24 mouse cellular contexts compared by ENCODE assay signal in the genomic region with DNA sequence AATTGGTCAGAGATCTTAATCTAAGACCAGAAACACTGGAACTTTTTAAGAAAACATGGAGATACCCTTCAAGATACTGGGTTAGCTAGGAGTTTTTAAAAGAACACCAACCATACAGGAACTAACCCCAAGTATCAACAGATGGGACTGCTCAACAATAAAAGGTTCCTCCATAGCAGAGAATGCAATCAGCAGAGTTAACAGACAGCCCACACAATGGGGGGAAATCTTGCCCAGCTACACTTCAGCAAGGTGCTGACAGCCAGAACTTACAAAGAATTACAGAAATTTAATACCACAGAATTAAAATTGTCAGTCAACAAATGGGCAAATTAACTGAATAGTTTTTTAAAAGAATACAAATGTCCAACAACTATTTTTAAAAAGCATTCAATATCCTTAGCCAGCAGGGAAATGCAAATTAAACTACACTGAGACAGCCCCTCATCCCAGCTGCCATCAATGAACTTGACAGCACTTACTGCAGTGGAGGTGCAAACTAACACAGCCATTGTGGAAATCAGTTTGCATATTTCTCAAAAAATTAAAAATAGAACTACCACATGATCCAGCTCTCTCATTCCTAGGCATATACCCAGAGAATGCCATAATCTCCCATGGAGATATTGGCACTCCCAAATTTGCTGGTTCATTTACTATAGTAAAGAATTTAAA. TPM values are rescaled to one million over a fixed set of nuclear protein-coding genes. Genes with fewer than 3 reads are reported as not detected.
DNase-seq lines count a peak whose midpoint lies in the region; ATAC-seq and TF ChIP-seq lines count a peak whose summit lies in the region.
"Had no signal": no experiment of that assay in that cellular context is flagged by ENCODE, and none has a peak within 500 bp of the region (broad histone marks: within the 10 kb centered on the region; RNA-seq: fewer than 3 reads in every experiment).

No protein-coding gene starts in this region.

- no peaks in the 10 kb centered on the region for H3K4me1 ChIP-seq in forebrain, embryonic 14.5 days (ENCODE audit: control insufficient read depth, insufficient read depth, low read length)
- H3K4me1 ChIP-seq in forebrain, embryonic 12.5 days: 0 out of 2 replicates have a peak, but pooled peaks cover 4% of the 10 kb centered on the region
- H3K4me1 ChIP-seq in CH12.LX (ENCODE audit: control insufficient read depth in 1 of 2, insufficient read depth in 2 of 2): peaks cover 0 to 6% of the 10 kb centered on the region in 2 experiments; a peak in 2 of 4 replicates
- H3K4me1 ChIP-seq: hindbrain, embryonic 10.5 days; hindbrain, embryonic 13.5 days; intestine, embryonic 15.5 days; kidney, embryonic 15.5 days had no signal

- no peak for TF ChIP-seq CTCF in CH12.LX (conservative IDR thresholded peaks at IDR 0.05 in 1 of 2, IDR thresholded peaks at IDR 0.05 in 1 of 2; ENCODE audit: low read depth in 2 of 2, low read length in 2 of 2)
- TF ChIP-seq CTCF in brain, embryonic 14.5 days (IDR thresholded peaks at IDR 0.05; ENCODE audit: borderline replicate concordance, extremely low read depth, insufficient read depth, insufficient read length): no peak

- no peak overlapping the region for H3K4me2 ChIP-seq in forebrain, embryonic 14.5 days (ENCODE audit: low read length)
- H3K4me2 ChIP-seq in forebrain, embryonic 12.5 days: no peak overlapping the region
- H3K4me2 ChIP-seq in CH12.LX (ENCODE audit: insufficient read depth, low read depth, poor library complexity, severe bottlenecking): no peak overlapping the region
- H3K4me2 ChIP-seq: heart, embryonic 11.5 days; hindbrain, embryonic 13.5 days; intestine, embryonic 15.5 days; kidney, embryonic 15.5 days had no signal

- H3K4me3 ChIP-seq in forebrain, embryonic 14.5 days (ENCODE audit: low read depth, low read length): no peak overlapping the region
- no peak overlapping the region for H3K4me3 ChIP-seq in forebrain, embryonic 12.5 days (replicated peaks)
- no peak overlapping the region for H3K4me3 ChIP-seq in CH12.LX (replicated peaks in 1 of 3; ENCODE audit: low read depth in 2 of 3, low read length in 2 of 3, poor library complexity in 1 of 3)
- H3K4me3 ChIP-seq: gastrocnemius, adult 2 months; hindbrain, embryonic 10.5 days; hindbrain, embryonic 13.5 days; intestine, embryonic 15.5 days; kidney, embryonic 15.5 days had no signal

- no peaks in the 10 kb centered on the region for H3K79me2 ChIP-seq in CH12.LX (replicated peaks; ENCODE audit: control insufficient read depth, extremely low read depth, insufficient read depth, poor library complexity, severe bottlenecking)

- no peaks in the 10 kb centered on the region for H3K9me3 ChIP-seq in forebrain, embryonic 14.5 days (replicated peaks; ENCODE audit: control insufficient read depth, low read length)
- no peaks in the 10 kb centered on the region for H3K9me3 ChIP-seq in forebrain, embryonic 12.5 days
- no peaks in the 10 kb centered on the region for H3K9me3 ChIP-seq in CH12.LX (replicated peaks; ENCODE audit: low read length)
- H3K9me3 ChIP-seq: hindbrain, embryonic 10.5 days; hindbrain, embryonic 13.5 days; intestine, embryonic 15.5 days; kidney, embryonic 15.5 days had no signal

- no peak for ATAC-seq in forebrain, embryonic 14.5 days
- no peak for ATAC-seq in forebrain, embryonic 12.5 days (ENCODE audit: low FRiP score)
- ATAC-seq: hindbrain, embryonic 16.5 days; intestine, embryonic 15.5 days had no signal

- no peak for TF ChIP-seq EP300 in CH12.LX (IDR thresholded peaks at IDR 0.05; ENCODE audit: low read length)

- no peak overlapping the region for H3K9ac ChIP-seq in forebrain, embryonic 14.5 days (ENCODE audit: low read length)
- H3K9ac ChIP-seq in forebrain, embryonic 12.5 days: no peak overlapping the region
- H3K9ac ChIP-seq in CH12.LX (ENCODE audit: insufficient read depth, low read depth): no peak overlapping the region
- H3K9ac ChIP-seq: hindbrain, embryonic 13.5 days; intestine, embryonic 15.5 days; kidney, embryonic 15.5 days had no signal

- no peaks in the 10 kb centered on the region for H3K36me3 ChIP-seq in forebrain, embryonic 14.5 days (ENCODE audit: control insufficient read depth, insufficient read depth, low read length)
- H3K36me3 ChIP-seq in forebrain, embryonic 12.5 days (replicated peaks): no peaks in the 10 kb centered on the region
- H3K36me3 ChIP-seq in CH12.LX (replicated peaks in 1 of 2; ENCODE audit: control insufficient read depth in 1 of 2, insufficient read depth in 1 of 2, low read length in 1 of 2): peaks cover 0 to 13% of the 10 kb centered on the region in 2 experiments
- H3K36me3 ChIP-seq: intestine, embryonic 15.5 days had no signal

- DNase-seq in forebrain, embryonic 14.5 days (ENCODE audit: low spot score): peak; percentile 20
- peak; percentile 3 for DNase-seq in CH12.LX (ENCODE audit: extremely low read depth)
- peak; percentile 19 for DNase-seq in brain, embryonic 14.5 days (ENCODE audit: low read depth)
- no peak for DNase-seq in cerebellum, adult 11 months
- DNase-seq in adrenal gland, postnatal 36 days: no peak
- DNase-seq: adrenal gland, adult 2 months; adrenal gland, postnatal 25 days; B cell, adult 2 months; cerebellum, adult 18-20 months; cerebellum, adult 9-10 months; cerebellum, postnatal 14 days; gastrocnemius, adult 2 months; gastrocnemius, postnatal 14 days; heart, adult 11 months; heart, postnatal 36 days; kidney, adult 11 months; kidney, adult 8-10 months had no signal

- no peaks in the 10 kb centered on the region for H3K27me3 ChIP-seq in forebrain, embryonic 14.5 days (replicated peaks; ENCODE audit: control insufficient read depth, insufficient read depth, low read length)
- no peaks in the 10 kb centered on the region for H3K27me3 ChIP-seq in forebrain, embryonic 12.5 days
- H3K27me3 ChIP-seq in CH12.LX (replicated peaks): no peaks in the 10 kb centered on the region
- H3K27me3 ChIP-seq: hindbrain, embryonic 13.5 days; intestine, embryonic 15.5 days; kidney, embryonic 15.5 days had no signal

- no peak for TF ChIP-seq RAD21 in CH12.LX (IDR thresholded peaks at IDR 0.05; ENCODE audit: low read depth, low read length)

- no peak overlapping the region for H3K27ac ChIP-seq in forebrain, embryonic 14.5 days (ENCODE audit: low read depth, low read length)
- H3K27ac ChIP-seq in forebrain, embryonic 12.5 days: no peak overlapping the region
- no peak overlapping the region for H3K27ac ChIP-seq in CH12.LX (ENCODE audit: insufficient read depth, low read depth)
- H3K27ac ChIP-seq: gastrocnemius, adult 2 months; hindbrain, embryonic 10.5 days; hindbrain, embryonic 13.5 days; intestine, embryonic 15.5 days; kidney, embryonic 15.5 days had no signal

- no peak for TF ChIP-seq POLR2A in CH12.LX (IDR thresholded peaks at IDR 0.05; ENCODE audit: low read depth, low read length)
- TF ChIP-seq POLR2A in brain, embryonic 14.5 days (IDR thresholded peaks at IDR 0.05; ENCODE audit: borderline replicate concordance, extremely low read depth, insufficient read depth, insufficient read length, poor library complexity, severe bottlenecking): no peak

- dilution Hi-C loops in CH12.LX (cut with MboI; ENCODE audit: extremely low pct_ligation_motif_present, extremely low pct_unique_long_range_greater_than_20kb, low sequenced_read_pairs): no loop called here

- in situ Hi-C loops in CH12.LX (cut with MboI; ENCODE audit: low pct_ligation_motif_present, low pct_unique_long_range_greater_than_20kb, low sequenced_read_pairs): no loop called here

TF ChIP-seq in CH12.LX, 34 proteins besides CTCF, POLR2A, EP300 and RAD21:
- no peak for TF ChIP-seq MXI1 (IDR thresholded peaks at IDR 0.05; ENCODE audit: low read depth, low read length)
- TF ChIP-seq E2F4 (IDR thresholded peaks at IDR 0.05; ENCODE audit: insufficient replicate concordance, low read depth, low read length): no peak
- no peak for TF ChIP-seq TCF12 (IDR thresholded peaks at IDR 0.05; ENCODE audit: low read depth, low read length)
- no peak for TF ChIP-seq IRF4 (IDR thresholded peaks at IDR 0.05; ENCODE audit: low read depth, low read length)
- no peak for TF ChIP-seq MAZ (IDR thresholded peaks at IDR 0.05; ENCODE audit: low read depth, low read length)
- no peak for TF ChIP-seq TBP (conservative IDR thresholded peaks at IDR 0.05; ENCODE audit: low read depth, low read length)

RNA-seq across cellular contexts. Expression of gene Fam126b, which starts 17.5 kb away (rescaled TPM):
- 10.5 and 14.4 TPM in 2 replicates for polyA plus RNA-seq in forebrain, embryonic 14.5 days (2014; fragmentation: Nextera tagmentation; extraction: Ambion mirVana)
- polyA plus RNA-seq in forebrain, embryonic 12.5 days (2016; fragmentation: Nextera tagmentation; extraction: Ambion mirVana): 10.2 and 11.2 TPM in 2 replicates
- total RNA-seq in CH12.LX (2012; rRNA removed) (3.6 and 4.7 TPM in 2 replicates), CH12.LX (2014; rRNA removed) (5.5 and 6.2 TPM in 2 replicates)
- 4.4 and 4.6 TPM in 2 replicates for polyA plus RNA-seq in CH12.LX (2012; ENCODE audit: insufficient read length, low read depth)
- polyA plus RNA-seq in brain, embryonic 14.5 days (2012; rRNA removed): 4.7 and 6.0 TPM in 2 replicates
- 10 to 100 TPM; 40.5 to 50.6 TPM for total RNA-seq in adrenal gland, postnatal 36 days (2021)

RNA-seq across cellular contexts. Expression of gene Ndufb3, which starts 17.6 kb away (rescaled TPM):
- 175 and 197 TPM in 2 replicates for polyA plus RNA-seq in forebrain, embryonic 14.5 days (2014; fragmentation: Nextera tagmentation; extraction: Ambion mirVana)
- polyA plus RNA-seq in forebrain, embryonic 12.5 days (2016; fragmentation: Nextera tagmentation; extraction: Ambion mirVana): 168 and 170 TPM in 2 replicates
- 139 and 145 TPM in 2 replicates for total RNA-seq in CH12.LX (2012; rRNA removed)
- total RNA-seq in CH12.LX (2014; rRNA removed): 184 and 210 TPM in 2 replicates
- 62.9 and 89.6 TPM in 2 replicates for polyA plus RNA-seq in CH12.LX (2012; ENCODE audit: insufficient read length, low read depth)
- 116 and 141 TPM in 2 replicates for polyA plus RNA-seq in brain, embryonic 14.5 days (2012; rRNA removed)
- total RNA-seq in adrenal gland, postnatal 36 days (2021): 100 to 1,000 TPM; 144 to 149 TPM

Comparison
In these comparisons a context has a peak if more than half of its experiments do, and no peak if none do; other contexts are left out.
1. DNase-seq: peak in forebrain, embryonic 14.5 days (single experiment), CH12.LX (single experiment) and brain, embryonic 14.5 days (single experiment); none in cerebellum, adult 11 months (single experiment) and adrenal gland, postnatal 36 days (0 of 2).